Comparison of ENCODE assay signal across 18 mouse cellular contexts in the genomic region with DNA sequence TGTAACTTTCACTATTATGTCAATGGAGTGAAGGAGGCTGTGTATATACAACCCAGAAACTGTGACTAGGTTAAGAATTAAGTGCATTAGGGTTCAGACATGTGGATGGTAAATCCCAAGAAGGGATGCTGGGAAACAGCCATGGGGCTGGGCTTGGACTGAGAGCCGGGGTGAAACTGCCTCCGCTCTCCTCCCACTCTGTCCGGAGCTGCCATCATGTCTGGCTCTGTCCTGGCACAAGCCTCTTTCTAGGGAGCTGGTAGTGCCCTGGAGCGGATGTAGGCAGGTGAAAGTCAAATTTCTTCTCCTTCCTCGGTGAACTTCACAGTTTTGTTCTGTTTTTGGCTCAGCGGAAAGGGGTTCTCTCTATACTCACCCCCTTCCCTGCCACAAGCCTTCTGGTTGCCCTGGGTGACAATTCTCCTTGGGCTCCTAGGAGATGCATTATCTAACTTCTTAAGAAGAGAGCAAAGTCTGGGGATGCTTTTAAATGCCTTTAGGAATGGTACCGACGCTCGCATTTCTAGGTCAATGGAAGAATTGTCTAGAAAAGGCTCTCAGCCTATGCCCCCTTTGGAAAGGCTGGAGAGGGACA. TPM values are rescaled to one million over a fixed set of nuclear protein-coding genes. Genes with fewer than 3 reads are reported as not detected.
DNase-seq lines count a peak whose midpoint lies in the region; ATAC-seq lines count a peak whose summit lies in the region.
"Had no signal": no experiment of that assay in that cellular context is flagged by ENCODE, and none has a peak within 500 bp of the region (broad histone marks: within the 10 kb centered on the region; RNA-seq: fewer than 3 reads in every experiment).

No protein-coding gene starts in this region.

- peaks cover 44% of the 10 kb centered on the region for H3K4me1 ChIP-seq in hindbrain, embryonic 10.5 days (replicated peaks)
- peaks cover 52% of the 10 kb centered on the region for H3K4me1 ChIP-seq in midbrain, embryonic 10.5 days
- peaks cover 16% of the 10 kb centered on the region; the same call in 1 of the 2 replicates for H3K4me1 ChIP-seq in neural tube, embryonic 12.5 days
- peaks cover 9% of the 10 kb centered on the region; the same call in 1 of the 2 replicates for H3K4me1 ChIP-seq in kidney, embryonic 14.5 days (ENCODE audit: control insufficient read depth, insufficient read depth, low read length)

- no peaks in the 10 kb centered on the region for H3K9me3 ChIP-seq in hindbrain, embryonic 10.5 days
- H3K9me3 ChIP-seq in midbrain, embryonic 10.5 days (replicated peaks), result no peaks in the 10 kb centered on the region
- no peaks in the 10 kb centered on the region for H3K9me3 ChIP-seq in neural tube, embryonic 12.5 days
- H3K9me3 ChIP-seq in kidney, embryonic 14.5 days (ENCODE audit: control insufficient read depth, low read length), result no peaks in the 10 kb centered on the region
- H3K9me3 ChIP-seq: intestine, embryonic 15.5 days; kidney, embryonic 15.5 days; liver, embryonic 12.5 days; lung, embryonic 15.5 days had no signal

- peak overlapping the region; percentile 79 for H3K27ac ChIP-seq in hindbrain, embryonic 10.5 days
- H3K27ac ChIP-seq in midbrain, embryonic 10.5 days (replicated peaks), result peak overlapping the region; percentile 78
- H3K27ac ChIP-seq in neural tube, embryonic 12.5 days, result no peak overlapping the region
- no peak overlapping the region for H3K27ac ChIP-seq in kidney, embryonic 14.5 days (ENCODE audit: low read depth, low read length)
- H3K27ac ChIP-seq: intestine, embryonic 15.5 days; kidney, embryonic 15.5 days; liver, embryonic 12.5 days; lung, embryonic 15.5 days had no signal

- no peak overlapping the region for H3K9ac ChIP-seq in neural tube, embryonic 12.5 days
- H3K9ac ChIP-seq in kidney, embryonic 14.5 days (ENCODE audit: low read depth, low read length), result no peak overlapping the region
- H3K9ac ChIP-seq: intestine, embryonic 15.5 days; kidney, embryonic 15.5 days; liver, embryonic 12.5 days; lung, embryonic 15.5 days had no signal

- no peak overlapping the region for H3K4me3 ChIP-seq in hindbrain, embryonic 10.5 days
- no peak overlapping the region for H3K4me3 ChIP-seq in midbrain, embryonic 10.5 days
- no peak overlapping the region for H3K4me3 ChIP-seq in neural tube, embryonic 12.5 days
- no peak overlapping the region for H3K4me3 ChIP-seq in kidney, embryonic 14.5 days (ENCODE audit: low read length)
- H3K4me3 ChIP-seq: intestine, embryonic 15.5 days; kidney, embryonic 15.5 days; liver, embryonic 12.5 days; lung, embryonic 15.5 days had no signal

- peak; percentile 57 for ATAC-seq in neural tube, embryonic 12.5 days (ENCODE audit: low FRiP score, low read depth)
- no peak for ATAC-seq in CD4-positive, CD25-positive, alpha-beta regulatory T cell, adult 4 months
- ATAC-seq in kidney, embryonic 14.5 days (ENCODE audit: low FRiP score, low TSS enrichment), result no peak
- ATAC-seq: intestine, embryonic 15.5 days; liver, embryonic 12.5 days had no signal

- WGBS in hindbrain, embryonic 10.5 days, result 36% methylated on average over 9 of the region's 9 CpGs
- 36% methylated on average over 9 of the region's 9 CpGs for WGBS in midbrain, embryonic 10.5 days
- 43% methylated on average over 9 of the region's 9 CpGs for whole genome bisulfite sequencing in neural tube, embryonic 12.5 days
- WGBS in kidney, embryonic 14.5 days, result 82% methylated on average over 9 of the region's 9 CpGs

- DNase-seq in embryo, embryonic 10 days (ENCODE audit: low spot score), result peak; percentile 19
- no peak for DNase-seq in embryo, embryonic 11 days
- no peak for DNase-seq in hindbrain, embryonic 10.5 days (ENCODE audit: low spot score)
- peak; percentile 37 for DNase-seq in midbrain, embryonic 10.5 days (ENCODE audit: low spot score)
- no peak for DNase-seq in layer of hippocampus, adult 11-12 months (ENCODE audit: low spot score)
- DNase-seq: cerebellum, adult 11 months; cerebellum, postnatal 14 days; gastrocnemius, postnatal 36 days; layer of hippocampus, postnatal 36 days; spleen, adult 18-20 months; thymus, postnatal 14 days had no signal

- H3K36me3 ChIP-seq in hindbrain, embryonic 10.5 days, result peaks cover 3% of the 10 kb centered on the region; the same call in 1 of the 2 replicates
- peaks cover 15% of the 10 kb centered on the region for H3K36me3 ChIP-seq in midbrain, embryonic 10.5 days
- no peaks in the 10 kb centered on the region for H3K36me3 ChIP-seq in neural tube, embryonic 12.5 days
- H3K36me3 ChIP-seq in kidney, embryonic 14.5 days (ENCODE audit: control insufficient read depth, insufficient read depth, low read length), result no peaks in the 10 kb centered on the region
- H3K36me3 ChIP-seq: intestine, embryonic 15.5 days; kidney, embryonic 15.5 days; liver, embryonic 12.5 days; lung, embryonic 15.5 days had no signal

- no peaks in the 10 kb centered on the region for H3K27me3 ChIP-seq in hindbrain, embryonic 10.5 days (ENCODE audit: insufficient read depth, poor library complexity, severe bottlenecking)
- no peaks in the 10 kb centered on the region for H3K27me3 ChIP-seq in midbrain, embryonic 10.5 days (ENCODE audit: low read depth, poor library complexity, severe bottlenecking)
- no peaks in the 10 kb centered on the region for H3K27me3 ChIP-seq in neural tube, embryonic 12.5 days (replicated peaks)
- H3K27me3 ChIP-seq in kidney, embryonic 14.5 days (ENCODE audit: control insufficient read depth, insufficient read depth, low read length), result no peaks in the 10 kb centered on the region
- H3K27me3 ChIP-seq: intestine, embryonic 15.5 days; kidney, embryonic 15.5 days; liver, embryonic 12.5 days; lung, embryonic 15.5 days had no signal

- H3K4me2 ChIP-seq in neural tube, embryonic 12.5 days (replicated peaks), result no peak overlapping the region
- no peak overlapping the region for H3K4me2 ChIP-seq in kidney, embryonic 14.5 days (replicated peaks; ENCODE audit: low read depth, low read length)
- H3K4me2 ChIP-seq: intestine, embryonic 15.5 days; kidney, embryonic 15.5 days; liver, embryonic 12.5 days; lung, embryonic 15.5 days had no signal

RNA-seq across cellular contexts. Expression of gene Npl, which starts 10.0 kb away (rescaled TPM):
- polyA plus RNA-seq in hindbrain, embryonic 10.5 days (2016; fragmentation: Nextera tagmentation; extraction: Ambion mirVana), result 15.5 and 17.8 TPM in 2 replicates
- 21.7 and 25.0 TPM in 2 replicates for polyA plus RNA-seq in midbrain, embryonic 10.5 days (2016; fragmentation: Nextera tagmentation; extraction: Ambion mirVana)
- 16.5 and 16.8 TPM in 2 replicates for polyA plus RNA-seq in neural tube, embryonic 12.5 days (2016; fragmentation: Nextera tagmentation; extraction: Ambion mirVana)
- not detected for polyA plus RNA-seq in CD4-positive, CD25-positive, alpha-beta regulatory T cell, adult 4 months (2017; shearing (Covaris generic))
- 17.8 and 21.3 TPM in 2 replicates for polyA plus RNA-seq in kidney, embryonic 14.5 days (2014; fragmentation: Nextera tagmentation; extraction: Ambion mirVana)

RNA-seq across cellular contexts. Expression of gene Dhx9, which starts 52.4 kb away (rescaled TPM):
- 31.1 and 42.1 TPM in 2 replicates for polyA plus RNA-seq in hindbrain, embryonic 10.5 days (2016; fragmentation: Nextera tagmentation; extraction: Ambion mirVana)
- 39.4 and 40.7 TPM in 2 replicates for polyA plus RNA-seq in midbrain, embryonic 10.5 days (2016; fragmentation: Nextera tagmentation; extraction: Ambion mirVana)
- 36.7 and 50.5 TPM in 2 replicates for polyA plus RNA-seq in neural tube, embryonic 12.5 days (2016; fragmentation: Nextera tagmentation; extraction: Ambion mirVana)
- 10 to 100 TPM; 28.0 to 35.3 TPM for polyA plus RNA-seq in CD4-positive, CD25-positive, alpha-beta regulatory T cell, adult 4 months (2017; shearing (Covaris generic))
- polyA plus RNA-seq in kidney, embryonic 14.5 days (2014; fragmentation: Nextera tagmentation; extraction: Ambion mirVana), result 46.2 and 52.2 TPM in 2 replicates

Comparison
In these comparisons a context has a peak if more than half of its experiments do, and no peak if none do; other contexts are left out.
1. DNase-seq: peak in embryo, embryonic 10 days (single experiment) and midbrain, embryonic 10.5 days (single experiment); none in embryo, embryonic 11 days (single experiment), hindbrain, embryonic 10.5 days (single experiment) and layer of hippocampus, adult 11-12 months (single experiment).
2. H3K27ac ChIP-seq: peak in hindbrain, embryonic 10.5 days (single experiment) and midbrain, embryonic 10.5 days (single experiment); none in neural tube, embryonic 12.5 days (single experiment) and kidney, embryonic 14.5 days (single experiment).
3. RNA of gene Npl, which starts 10.0 kb away (polyA plus RNA-seq): 21.7 to 25.0 TPM in midbrain, embryonic 10.5 days, 15.5 to 17.8 TPM in hindbrain, embryonic 10.5 days, 17.8 to 21.3 TPM in kidney, embryonic 14.5 days and 16.5 to 16.8 TPM in neural tube, embryonic 12.5 days; not detected in CD4-positive, CD25-positive, alpha-beta regulatory T cell, adult 4 months; every median in the first group is over 10 times any median in the second.